Mouse (Mus musculus) kidney, postnatal 4 days (tissue): ENCODE results near the gene Mfsd4b2.
A peak's percentile ranks its signal among the peaks of the same experiment; 100 is the strongest.
"Not testable (repeated sequence)": the region's sequence is repeated elsewhere in the genome, so short reads cannot be mapped to it uniquely, and the experiment has no call there.

Experiments
- DNase-seq, 2 experiments: peaks; one replicate each; pipeline ENCODE4 v3.0.0; 2021; ENCODE audit warnings: mixed read lengths in 2 of 2

The Mfsd4b2 gene

GRCm38 (mm10) chr10:39926616-39927139 is at the start of gene Mfsd4b2:
Mfsd4b2 (minus strand) TSS chr10:39926923.
- DNase-seq, result peak; percentile 50 to 65

DNA sequence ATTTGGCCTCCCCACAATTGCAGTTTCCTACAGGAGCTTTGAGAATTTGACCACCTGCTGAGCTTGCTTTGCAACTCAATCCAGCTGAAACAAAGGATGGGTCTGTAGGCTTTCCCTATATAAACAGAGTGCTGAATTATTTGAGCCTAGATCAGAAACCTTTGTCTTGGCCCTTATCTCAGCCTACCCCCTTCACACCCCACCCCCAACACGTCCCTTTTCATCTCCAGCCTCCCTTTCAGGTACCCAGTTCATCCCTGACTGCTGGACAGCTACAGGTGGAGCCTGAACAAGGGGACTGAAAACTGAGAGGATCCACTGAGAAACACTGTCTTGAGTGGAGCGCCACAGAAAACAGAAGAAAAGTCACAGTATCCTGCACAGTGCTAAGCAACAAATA is 49.0 kb upstream of the Mfsd4b2 start:
- no peak for DNase-seq

DNA sequence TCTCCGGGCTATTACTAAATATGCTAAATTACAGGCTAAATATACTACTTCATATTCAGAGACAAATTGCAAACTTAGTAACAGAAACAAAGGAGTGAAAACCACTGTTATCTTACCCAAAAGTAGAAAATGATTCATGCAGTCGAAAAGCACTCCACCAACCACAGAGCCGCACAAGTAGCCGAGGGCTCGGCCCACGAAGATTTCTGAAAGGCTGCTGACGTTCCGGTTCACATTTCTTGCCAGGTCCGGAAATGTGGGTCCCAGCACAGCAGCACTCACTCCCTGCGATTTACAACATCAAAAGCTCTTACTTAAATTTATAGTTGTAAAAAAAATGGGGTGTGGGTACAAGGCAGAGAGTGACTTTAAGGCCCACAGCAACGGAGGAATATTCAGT is 48.3 kb upstream of the Mfsd4b2 start:
- peak in 1 of 2 experiments; percentile 33 for DNase-seq

DNA sequence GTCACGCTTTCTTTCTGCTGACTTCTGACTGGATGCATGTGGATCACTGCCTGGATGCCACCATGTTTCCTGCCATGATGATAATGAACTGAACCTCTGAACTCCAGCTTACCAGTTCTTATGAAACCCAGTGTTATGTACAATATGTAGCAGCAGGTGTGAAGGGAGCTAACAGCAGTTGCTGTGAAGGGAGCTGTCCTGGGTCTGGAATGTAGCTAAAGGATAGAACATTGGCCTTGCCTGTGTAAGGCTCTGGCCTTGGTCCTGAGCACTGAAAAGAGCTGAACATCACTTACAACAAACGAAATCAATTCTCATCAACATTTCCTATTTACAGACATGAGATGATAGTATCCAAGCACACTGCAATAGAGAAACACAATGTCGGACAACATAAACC is 40.8 kb upstream of the Mfsd4b2 start:
- peak; percentile 58 to 64 for DNase-seq

- DNase-seq, result no peak
Observed at GRCm38 (mm10) chr10:39961906-39962305, 35.2 kb upstream of the Mfsd4b2 start.

- no peak for DNase-seq
Observed at GRCm38 (mm10) chr10:39960441-39960822, 33.7 kb upstream of the Mfsd4b2 start.

GRCm38 (mm10) chr10:39959761-39960440 is 33.2 kb upstream of the Mfsd4b2 start, which contains the start of gene Mfsd4b3:
Mfsd4b3 (minus strand) TSS chr10:39960153.
- peak; percentile 94 to 96 for DNase-seq

GRCm38 (mm10) chr10:39958266-39958665 is 31.5 kb upstream of the Mfsd4b2 start:
- no peak for DNase-seq

DNA sequence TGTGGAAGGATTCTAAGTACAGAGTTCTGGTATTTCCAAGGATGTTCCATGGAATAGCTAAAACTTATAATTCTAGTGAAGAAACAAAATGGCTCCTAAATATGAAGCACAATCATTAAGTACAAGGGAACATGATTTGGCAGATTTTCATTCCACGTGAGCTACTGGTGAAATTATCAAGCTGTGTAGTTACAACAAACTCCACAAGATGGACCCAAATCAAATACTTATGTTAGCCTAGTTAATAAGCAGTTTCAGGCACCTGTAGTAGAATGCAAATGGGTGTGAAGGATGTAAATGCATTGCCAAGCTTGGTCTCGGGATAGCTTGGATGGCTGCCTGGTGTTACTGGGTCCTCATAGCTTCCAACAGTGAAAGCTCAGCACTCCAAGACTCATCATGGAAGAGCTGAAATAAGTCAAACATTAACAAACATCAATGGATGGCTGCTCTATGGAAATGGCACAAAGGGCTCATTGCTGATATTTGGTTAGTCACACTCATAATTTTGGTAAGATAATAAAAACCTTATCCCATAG is 29.7 kb upstream of the Mfsd4b2 start:
- DNase-seq, result no peak

GRCm38 (mm10) chr10:39955163-39955562 is 28.4 kb upstream of the Mfsd4b2 start:
- no peak for DNase-seq

DNA sequence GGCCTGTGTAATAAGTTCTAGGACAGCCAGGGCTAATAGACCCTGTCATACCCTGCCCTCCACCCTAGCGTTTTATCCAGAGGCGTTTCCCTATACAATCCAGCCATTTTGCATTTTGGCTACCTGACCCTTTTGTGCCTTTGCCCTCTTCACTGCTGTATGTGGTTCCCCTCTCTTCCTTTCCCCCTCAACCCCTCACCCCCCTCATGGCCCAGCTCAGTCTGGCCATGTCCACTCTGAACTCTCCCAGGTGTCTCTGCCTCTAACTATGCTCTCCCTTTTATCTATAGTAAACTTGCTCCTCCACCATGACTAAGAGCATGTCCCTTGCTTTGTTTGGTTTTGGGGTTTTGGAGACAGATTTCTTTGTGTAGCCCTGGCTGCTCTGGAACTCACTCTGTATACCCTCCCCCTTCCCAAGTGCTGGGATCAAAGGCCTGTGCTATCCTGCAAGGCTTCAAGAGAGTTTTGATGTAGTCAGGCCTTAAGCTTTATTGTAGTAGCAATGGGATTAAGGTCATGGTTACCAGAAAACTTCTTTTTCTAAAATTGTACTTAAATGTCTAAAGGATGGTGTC is 22.7 kb upstream of the Mfsd4b2 start:
- DNase-seq, result no peak

- DNase-seq, result not testable (repeated sequence)
Observed at GRCm38 (mm10) chr10:39947195-39947594, 20.5 kb upstream of the Mfsd4b2 start.

- no peak for DNase-seq
Observed at GRCm38 (mm10) chr10:39936553-39936952, 9.8 kb upstream of the Mfsd4b2 start.

DNA sequence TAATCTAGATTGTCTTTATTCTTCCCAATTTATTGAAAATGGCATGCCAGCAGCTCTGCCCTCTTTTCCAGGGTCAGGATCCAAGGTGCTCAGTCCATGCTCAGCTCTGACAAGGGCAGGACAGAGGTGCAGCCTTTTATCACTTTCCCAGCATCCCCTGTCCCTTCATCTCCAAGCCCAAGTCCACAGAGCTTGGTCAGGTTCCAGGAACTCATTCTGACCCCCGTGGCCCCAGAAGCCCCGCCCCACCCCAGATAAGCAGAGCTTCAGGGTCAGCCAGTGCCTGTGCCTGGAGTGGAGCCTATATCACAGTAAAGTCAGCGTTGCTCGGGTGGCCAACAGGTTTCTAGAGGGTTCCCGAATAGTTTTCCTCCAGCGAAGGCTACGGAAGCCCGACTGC is 2.2 kb downstream of the Mfsd4b2 start:
- DNase-seq, result not testable (repeated sequence)

- DNase-seq, result no peak
Observed at GRCm38 (mm10) chr10:39912616-39913015, 14.1 kb downstream of the Mfsd4b2 start.

DNA sequence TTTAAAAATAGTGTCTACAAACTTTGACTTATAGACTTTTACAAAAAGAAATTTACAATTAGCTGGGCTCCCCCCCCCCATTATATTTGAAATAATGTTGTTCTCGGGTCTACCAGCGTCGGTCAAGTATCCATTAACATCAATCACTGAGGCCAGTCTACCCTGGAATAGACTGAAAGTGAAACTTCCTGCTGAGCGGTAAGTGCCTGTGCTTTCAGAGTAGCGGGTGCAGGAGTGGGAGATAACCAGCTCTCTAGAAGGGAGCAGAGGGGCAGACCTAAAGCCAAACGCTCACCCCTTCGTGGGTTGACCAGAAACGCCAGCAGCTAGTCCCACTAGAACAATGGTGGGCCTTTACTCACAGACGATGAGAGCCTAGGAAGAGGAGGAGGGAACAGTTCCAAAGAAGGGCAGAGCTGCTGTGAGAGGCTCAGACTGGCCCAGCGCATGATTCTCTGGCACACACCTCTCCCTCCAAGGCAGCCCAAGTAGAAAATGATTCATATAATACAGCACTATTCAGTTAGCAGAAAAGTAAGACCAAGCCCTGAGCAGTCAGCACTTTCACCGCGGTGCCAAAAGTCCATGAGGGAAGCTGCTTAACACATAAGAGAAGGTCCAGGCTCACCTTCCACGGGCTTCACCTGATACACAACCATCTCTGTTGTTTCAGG is 17.8 kb downstream of the Mfsd4b2 start:
- no peak for DNase-seq

- DNase-seq, result peak in 1 of 2 experiments; percentile 21
Observed at GRCm38 (mm10) chr10:39906799-39907658, 19.7 kb downstream of the Mfsd4b2 start.

DNA sequence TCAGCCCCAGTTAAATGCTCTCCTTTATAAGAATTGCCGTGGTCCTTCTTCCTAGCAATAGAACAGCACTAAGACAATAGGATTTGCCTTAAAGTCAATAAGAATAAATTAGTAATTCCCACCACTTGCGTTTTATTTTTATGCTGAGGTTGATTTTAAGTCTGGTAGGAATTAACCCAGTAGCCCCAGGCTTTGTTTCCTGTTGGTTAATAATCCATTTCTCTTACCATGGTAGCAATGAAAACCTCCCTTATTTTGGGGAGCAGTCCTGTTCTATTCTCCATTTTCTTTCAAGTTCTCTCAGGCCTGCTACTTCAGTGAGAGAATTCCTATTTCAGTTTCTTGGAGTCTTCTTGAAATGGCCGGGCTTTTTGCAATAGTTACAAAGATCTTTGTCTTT is 22.5 kb downstream of the Mfsd4b2 start:
- no peak for DNase-seq

DNA sequence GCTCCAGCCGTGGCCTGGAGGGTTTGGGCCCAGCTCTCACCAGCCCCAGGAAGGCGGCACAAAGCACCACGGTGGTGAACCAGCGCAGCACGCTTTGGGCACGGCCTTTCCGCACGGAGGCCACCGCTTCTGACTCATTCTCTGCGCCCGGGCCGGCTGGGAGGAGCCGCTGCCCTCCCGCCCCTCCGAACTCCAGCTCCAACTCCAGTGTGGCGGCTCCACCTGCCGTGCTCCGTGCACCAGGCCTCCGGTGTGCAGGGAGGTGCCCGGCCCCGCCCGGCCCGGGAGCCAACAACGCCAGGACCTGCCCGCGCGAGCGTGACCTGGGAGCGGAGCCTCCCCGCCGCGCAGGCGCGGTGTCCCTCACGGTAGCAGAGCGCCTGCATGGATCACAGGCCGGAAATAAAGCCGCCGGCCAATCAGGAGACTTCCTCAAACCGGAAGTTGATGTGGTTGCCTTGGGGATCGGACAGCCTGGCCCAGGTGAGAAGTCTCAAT is 27.8 kb downstream of the Mfsd4b2 start, which contains the start of gene Mfsd4b4:
Mfsd4b4 (minus strand) TSS at position 365 of the 498 bp plus-strand sequence.
- DNase-seq, result peak; percentile 87 to 93

DNA sequence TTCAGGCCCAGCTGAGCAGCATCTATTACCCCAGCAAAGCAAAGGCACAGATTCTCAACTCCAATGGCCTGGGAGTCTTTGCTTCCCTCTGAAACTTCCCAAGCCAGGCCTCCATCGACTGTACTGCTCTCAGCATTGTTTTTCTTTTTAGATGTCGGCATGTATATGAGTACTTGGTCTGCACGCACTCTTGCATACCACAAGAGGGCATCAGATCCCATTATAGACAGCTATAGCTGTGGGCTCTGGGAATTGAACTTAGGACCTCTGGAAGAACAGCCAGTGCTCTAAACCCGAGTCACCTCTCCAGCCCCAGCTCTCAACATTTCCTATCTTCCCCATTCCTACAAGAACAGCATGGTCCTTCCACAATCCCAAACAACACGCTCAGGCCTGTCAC is 30.2 kb downstream of the Mfsd4b2 start:
- no peak for DNase-seq

GRCm38 (mm10) chr10:39893702-39894697 is 32.7 kb downstream of the Mfsd4b2 start:
- DNase-seq, result peak in 1 of 2 experiments; percentile 42
